Mouse (Mus musculus): ENCODE measurements at regions not wholly inside any gene's neighbourhood (a gene's known extent, or its start where the extent isn't known, plus 50 kb on each side); places are given as distances from the start of the nearest gene placed in this dataset.

- H3K27me3 ChIP-seq (ENCODE audit: control insufficient read depth, insufficient read depth, low read length) = no peaks in the 10 kb centered on the region
- DNase-seq (ENCODE audit: low spot score) (no peak), ATAC-seq (ENCODE audit: low FRiP score, low read depth) (no peak)
- H3K4me1 ChIP-seq (ENCODE audit: control insufficient read depth, insufficient read depth, low read length) = peaks cover 7% of the 10 kb centered on the region
- no peak overlapping the region for H3K4me2 ChIP-seq (replicated peaks; ENCODE audit: low read depth, low read length, severe bottlenecking)
- no peak overlapping the region for H3K9ac ChIP-seq (ENCODE audit: low read depth, low read length, severe bottlenecking)
- no peak overlapping the region for H3K4me3 ChIP-seq (replicated peaks; ENCODE audit: low read length)
- no peaks in the 10 kb centered on the region for H3K36me3 ChIP-seq (ENCODE audit: control insufficient read depth, insufficient read depth, low read length)
- WGBS = 31% methylated on average over 12 of the region's 12 CpGs
- no peak overlapping the region for H3K27ac ChIP-seq (replicated peaks; ENCODE audit: low read depth, low read length)
- H3K9me3 ChIP-seq (ENCODE audit: control insufficient read depth, low read length) = no peaks in the 10 kb centered on the region
- no peak for TF ChIP-seq POLR2A (IDR thresholded peaks at IDR 0.05; ENCODE audit: borderline replicate concordance, extremely low read depth, insufficient read depth, insufficient read length)
Measured at GRCm38 (mm10) chr14:73453164-73453563, 56.7 kb upstream of the Med4 start.

GRCm38 (mm10) chr14:73452321-73453082 is 57.3 kb upstream of the Med4 start:
- Histone ChIP-seq H3K9ac (ENCODE audit: low read depth, low read length, severe bottlenecking) (no peak overlapping the region), H3K4me2 (replicated peaks; ENCODE audit: low read depth, low read length, severe bottlenecking) (no peak overlapping the region), H3K36me3 (ENCODE audit: control insufficient read depth, insufficient read depth, low read length) (no peaks in the 10 kb centered on the region), H3K4me3 (replicated peaks; ENCODE audit: low read length) (no peak overlapping the region), H3K9me3 (ENCODE audit: control insufficient read depth, low read length) (no peaks in the 10 kb centered on the region), H3K27ac (replicated peaks; ENCODE audit: low read depth, low read length) (no peak overlapping the region), H3K4me1 (ENCODE audit: control insufficient read depth, insufficient read depth, low read length) (peaks cover 7% of the 10 kb centered on the region), H3K27me3 (ENCODE audit: control insufficient read depth, insufficient read depth, low read length) (no peaks in the 10 kb centered on the region)
- no peak for DNase-seq (ENCODE audit: low spot score)
- ATAC-seq (ENCODE audit: low FRiP score, low read depth) = no peak
- WGBS = 61% methylated on average over 7 of the region's 7 CpGs
- TF ChIP-seq POLR2A (IDR thresholded peaks at IDR 0.05; ENCODE audit: borderline replicate concordance, extremely low read depth, insufficient read depth, insufficient read length) = no peak

- TF ChIP-seq POLR2A (IDR thresholded peaks at IDR 0.05; ENCODE audit: borderline replicate concordance, extremely low read depth, insufficient read depth, insufficient read length) = no peak
- ATAC-seq (ENCODE audit: low FRiP score, low read depth) = no peak
- Histone ChIP-seq H3K4me1 (ENCODE audit: control insufficient read depth, insufficient read depth, low read length) (peaks cover 7% of the 10 kb centered on the region), H3K4me2 (replicated peaks; ENCODE audit: low read depth, low read length, severe bottlenecking) (no peak overlapping the region), H3K4me3 (replicated peaks; ENCODE audit: low read length) (no peak overlapping the region), H3K36me3 (ENCODE audit: control insufficient read depth, insufficient read depth, low read length) (no peaks in the 10 kb centered on the region), H3K27ac (replicated peaks; ENCODE audit: low read depth, low read length) (no peak overlapping the region), H3K9me3 (ENCODE audit: control insufficient read depth, low read length) (no peaks in the 10 kb centered on the region), H3K27me3 (ENCODE audit: control insufficient read depth, insufficient read depth, low read length) (no peaks in the 10 kb centered on the region), H3K9ac (ENCODE audit: low read depth, low read length, severe bottlenecking) (no peak overlapping the region)
- DNase-seq (ENCODE audit: low spot score) = no peak
- 84% methylated on average over 9 of the region's 9 CpGs for WGBS
Measured at GRCm38 (mm10) chr14:73451291-73452045, 58.4 kb upstream of the Med4 start.

GRCm38 (mm10) chr14:73449901-73450495 is 59.8 kb upstream of the Med4 start:
- no peaks in the 10 kb centered on the region for H3K9me3 ChIP-seq (ENCODE audit: control insufficient read depth, low read length)
- no peak overlapping the region for H3K4me3 ChIP-seq (replicated peaks; ENCODE audit: low read length)
- no peaks in the 10 kb centered on the region for H3K27me3 ChIP-seq (ENCODE audit: control insufficient read depth, insufficient read depth, low read length)
- no peak overlapping the region for H3K9ac ChIP-seq (ENCODE audit: low read depth, low read length, severe bottlenecking)
- H3K36me3 ChIP-seq (ENCODE audit: control insufficient read depth, insufficient read depth, low read length) = no peaks in the 10 kb centered on the region
- ATAC-seq (ENCODE audit: low FRiP score, low read depth) = no peak
- no peak for DNase-seq (ENCODE audit: low spot score)
- no peak for TF ChIP-seq POLR2A (IDR thresholded peaks at IDR 0.05; ENCODE audit: borderline replicate concordance, extremely low read depth, insufficient read depth, insufficient read length)
- peaks cover 7% of the 10 kb centered on the region for H3K4me1 ChIP-seq (ENCODE audit: control insufficient read depth, insufficient read depth, low read length)
- H3K4me2 ChIP-seq (replicated peaks; ENCODE audit: low read depth, low read length, severe bottlenecking) = no peak overlapping the region
- WGBS = 75% methylated on average over 6 of the region's 6 CpGs
- H3K27ac ChIP-seq (replicated peaks; ENCODE audit: low read depth, low read length) = no peak overlapping the region

GRCm38 (mm10) chr14:73449111-73449510 is 60.7 kb upstream of the Med4 start:
- ATAC-seq (ENCODE audit: low FRiP score, low read depth) = no peak
- Histone ChIP-seq H3K4me3 (replicated peaks; ENCODE audit: low read length) (no peak overlapping the region), H3K36me3 (ENCODE audit: control insufficient read depth, insufficient read depth, low read length) (no peaks in the 10 kb centered on the region), H3K27me3 (ENCODE audit: control insufficient read depth, insufficient read depth, low read length) (no peaks in the 10 kb centered on the region), H3K4me1 (ENCODE audit: control insufficient read depth, insufficient read depth, low read length) (peaks cover 7% of the 10 kb centered on the region), H3K9me3 (ENCODE audit: control insufficient read depth, low read length) (no peaks in the 10 kb centered on the region), H3K4me2 (replicated peaks; ENCODE audit: low read depth, low read length, severe bottlenecking) (no peak overlapping the region), H3K27ac (replicated peaks; ENCODE audit: low read depth, low read length) (no peak overlapping the region), H3K9ac (ENCODE audit: low read depth, low read length, severe bottlenecking) (no peak overlapping the region)
- no peak for TF ChIP-seq POLR2A (IDR thresholded peaks at IDR 0.05; ENCODE audit: borderline replicate concordance, extremely low read depth, insufficient read depth, insufficient read length)
- DNase-seq (ENCODE audit: low spot score) = no peak
- WGBS = 81% methylated on average over 10 of the region's 10 CpGs
